Mouse (Mus musculus) effector memory CD4-positive, alpha-beta T cell, adult 5 months (primary cell): ENCODE results near the gene Pou3f4. TPM values are rescaled to one million over a fixed set of nuclear protein-coding genes. Genes with fewer than 3 reads are reported as not detected.

Experiments used
- polyA plus RNA-seq: library from polyadenylated mRNA; unstranded; fragments of 100-300 nt; shearing (Covaris generic); gene quantifications from one replicate; pipeline ENCODE4 v1.2.1, GENCODE M21; 2017

Gene Pou3f4
- not detected for polyA plus RNA-seq

GRCm38 (mm10) chrX:110814151-110814571 is at the start of gene Pou3f4:
TSS of gene Pou3f4 (plus strand) at chrX:110814280.

